Mouse (Mus musculus): ENCODE data around the gene St6galnac4. TPM values are rescaled to one million over a fixed set of nuclear protein-coding genes. Genes with fewer than 3 reads are reported as not detected.

The St6galnac4 gene
- polyA plus RNA-seq, 1 experiment = 39.5 TPM

GRCm38 (mm10) chr2:32629276-32629976, 42.5 kb downstream of the St6galnac4 start:
- H3K4me3 ChIP-seq (replicated peaks; ENCODE audit: extremely low read depth, low read depth, low read length) = no peak overlapping the region
- 62% methylated on average over 9 of the region's 9 CpGs for WGBS
- TF ChIP-seq CTCF (IDR thresholded peaks at IDR 0.05; ENCODE audit: insufficient read depth, low read length) = no peak
- TF ChIP-seq POLR2A (IDR thresholded peaks at IDR 0.05; ENCODE audit: borderline replicate concordance, extremely low read depth, low read depth, low read length) = no peak
- peak; percentile 54 for DNase-seq
- H3K4me1 ChIP-seq (ENCODE audit: control insufficient read depth, insufficient read depth, low read length) = peaks cover 40% of the 10 kb centered on the region

GRCm38 (mm10) chr2:32630036-32630435, 43.1 kb downstream of the St6galnac4 start:
- no peak for TF ChIP-seq POLR2A (IDR thresholded peaks at IDR 0.05; ENCODE audit: borderline replicate concordance, extremely low read depth, low read depth, low read length)
- no peak for TF ChIP-seq CTCF (IDR thresholded peaks at IDR 0.05; ENCODE audit: insufficient read depth, low read length)
- no peak overlapping the region for H3K4me3 ChIP-seq (replicated peaks; ENCODE audit: extremely low read depth, low read depth, low read length)
- 87% methylated on average over 9 of the region's 9 CpGs for WGBS
- peaks cover 38% of the 10 kb centered on the region for H3K4me1 ChIP-seq (ENCODE audit: control insufficient read depth, insufficient read depth, low read length)
- DNase-seq = no peak

GRCm38 (mm10) chr2:32631046-32631445, 44.2 kb downstream of the St6galnac4 start:
- TF ChIP-seq POLR2A (IDR thresholded peaks at IDR 0.05; ENCODE audit: borderline replicate concordance, extremely low read depth, low read depth, low read length) (no peak), CTCF (IDR thresholded peaks at IDR 0.05; ENCODE audit: insufficient read depth, low read length) (no peak)
- 89% methylated on average over 10 of the region's 10 CpGs for WGBS
- Histone ChIP-seq H3K4me3 (replicated peaks; ENCODE audit: extremely low read depth, low read depth, low read length) (no peak overlapping the region), H3K4me1 (ENCODE audit: control insufficient read depth, insufficient read depth, low read length) (peaks cover 36% of the 10 kb centered on the region)
- DNase-seq = no peak

GRCm38 (mm10) chr2:32631737-32632394, 45.0 kb downstream of the St6galnac4 start:
- DNase-seq = peak; percentile 79
- TF ChIP-seq POLR2A (IDR thresholded peaks at IDR 0.05; ENCODE audit: borderline replicate concordance, extremely low read depth, low read depth, low read length) = no peak
- TF ChIP-seq CTCF (IDR thresholded peaks at IDR 0.05; ENCODE audit: insufficient read depth, low read length) = peak; percentile 94
- Histone ChIP-seq H3K4me1 (ENCODE audit: control insufficient read depth, insufficient read depth, low read length) (peaks cover 39% of the 10 kb centered on the region), H3K4me3 (replicated peaks; ENCODE audit: extremely low read depth, low read depth, low read length) (no peak overlapping the region)
- 39% methylated on average over 7 of the region's 7 CpGs for WGBS

GRCm38 (mm10) chr2:32633660-32634059, 46.8 kb downstream of the St6galnac4 start:
- TF ChIP-seq POLR2A (IDR thresholded peaks at IDR 0.05; ENCODE audit: borderline replicate concordance, extremely low read depth, low read depth, low read length) = peak; percentile 39; the same call in 1 of the 2 replicates
- TF ChIP-seq CTCF (IDR thresholded peaks at IDR 0.05; ENCODE audit: insufficient read depth, low read length) = no peak
- no peak for DNase-seq
- Histone ChIP-seq H3K4me1 (ENCODE audit: control insufficient read depth, insufficient read depth, low read length) (peaks cover 35% of the 10 kb centered on the region), H3K4me3 (replicated peaks; ENCODE audit: extremely low read depth, low read depth, low read length) (no peak overlapping the region)
- WGBS = 52% methylated on average over 5 of the region's 5 CpGs

- WGBS = 71% methylated on average over 10 of the region's 10 CpGs
- DNase-seq = no peak
- Histone ChIP-seq H3K4me3 (replicated peaks; ENCODE audit: extremely low read depth, low read depth, low read length) (no peak overlapping the region), H3K4me1 (ENCODE audit: control insufficient read depth, insufficient read depth, low read length) (peaks cover 31% of the 10 kb centered on the region)
- no peak for TF ChIP-seq CTCF (IDR thresholded peaks at IDR 0.05; ENCODE audit: insufficient read depth, low read length)
- TF ChIP-seq POLR2A (IDR thresholded peaks at IDR 0.05; ENCODE audit: borderline replicate concordance, extremely low read depth, low read depth, low read length) = no peak
These were observed 47.6 kb downstream of the St6galnac4 start for GRCm38 (mm10) chr2:32634277-32635105.

GRCm38 (mm10) chr2:32636617-32637016, 49.7 kb downstream of the St6galnac4 start:
- Histone ChIP-seq H3K4me3 (replicated peaks; ENCODE audit: extremely low read depth, low read depth, low read length) (no peak overlapping the region), H3K4me1 (ENCODE audit: control insufficient read depth, insufficient read depth, low read length) (peaks cover 29% of the 10 kb centered on the region)
- TF ChIP-seq CTCF (IDR thresholded peaks at IDR 0.05; ENCODE audit: insufficient read depth, low read length) (no peak), POLR2A (IDR thresholded peaks at IDR 0.05; ENCODE audit: borderline replicate concordance, extremely low read depth, low read depth, low read length) (no peak)
- WGBS = 86% methylated on average over 7 of the region's 7 CpGs
- no peak for DNase-seq

GRCm38 (mm10) chr2:32637778-32638281, 50.9 kb downstream of the St6galnac4 start:
- Histone ChIP-seq H3K4me3 (replicated peaks; ENCODE audit: extremely low read depth, low read depth, low read length) (no peak overlapping the region), H3K4me1 (ENCODE audit: control insufficient read depth, insufficient read depth, low read length) (peaks cover 28% of the 10 kb centered on the region)
- TF ChIP-seq POLR2A (IDR thresholded peaks at IDR 0.05; ENCODE audit: borderline replicate concordance, extremely low read depth, low read depth, low read length) (no peak), CTCF (IDR thresholded peaks at IDR 0.05; ENCODE audit: insufficient read depth, low read length) (no peak)
- peak; percentile 61 for DNase-seq
- 14% methylated on average over 11 of the region's 11 CpGs for WGBS

- no peak for DNase-seq
- 42% methylated on average over 1 of the region's 1 CpGs for WGBS
- Histone ChIP-seq H3K4me1 (ENCODE audit: control insufficient read depth, insufficient read depth, low read length) (peaks cover 21% of the 10 kb centered on the region), H3K4me3 (replicated peaks; ENCODE audit: extremely low read depth, low read depth, low read length) (no peak overlapping the region)
- TF ChIP-seq CTCF (IDR thresholded peaks at IDR 0.05; ENCODE audit: insufficient read depth, low read length) (no peak), POLR2A (IDR thresholded peaks at IDR 0.05; ENCODE audit: borderline replicate concordance, extremely low read depth, low read depth, low read length) (no peak)
These were observed 52.7 kb downstream of the St6galnac4 start for GRCm38 (mm10) chr2:32639632-32640031.
